Mouse (Mus musculus): Measurements from ENCODE around the gene Slc37a3. TPM values are rescaled to one million over a fixed set of nuclear protein-coding genes. Genes with fewer than 3 reads are reported as not detected.
A peak's percentile ranks its signal among the peaks of the same experiment; 100 is the strongest.
"Not testable (repeated sequence)": the region's sequence is repeated elsewhere in the genome, so short reads cannot be mapped to it uniquely, and the experiment has no call there.

The Slc37a3 gene
- polyA plus RNA-seq, 1 experiment from 2014 or later: 57.3 TPM

- DNase-seq (ENCODE audit: low spot score): peak; percentile 17
- peak overlapping the region; percentile 21; the same call in 1 of the 2 replicates for H3K27ac ChIP-seq (replicated peaks; ENCODE audit: low read depth, low read length)
These were observed 4.0 kb downstream of the Slc37a3 start for GRCm38 (mm10) chr6:39373301-39373955.

GRCm38 (mm10) chr6:39372727-39373126 is 4.7 kb downstream of the Slc37a3 start:
- ATAC-seq (ENCODE audit: low read depth): no peak
- Histone ChIP-seq H3K4me2 (ENCODE audit: low read depth, low read length) (no peak overlapping the region), H3K27ac (replicated peaks; ENCODE audit: low read depth, low read length) (peak overlapping the region; percentile 44), H3K27me3 (replicated peaks; ENCODE audit: control insufficient read depth, insufficient read depth, low read length) (no peaks in the 10 kb centered on the region), H3K4me1 (ENCODE audit: control insufficient read depth, insufficient read depth, low read length) (peaks cover 18% of the 10 kb centered on the region), H3K9me3 (ENCODE audit: control insufficient read depth, low read length) (no peaks in the 10 kb centered on the region), H3K4me3 (ENCODE audit: low read depth, low read length) (no peak overlapping the region), H3K36me3 (ENCODE audit: control insufficient read depth, insufficient read depth, low read length) (peaks cover 12% of the 10 kb centered on the region), H3K9ac (ENCODE audit: low read depth, low read length) (peak overlapping the region; percentile 25; the same call in 1 of the 2 replicates)
- DNase-seq (ENCODE audit: low spot score): peak; percentile 63
- 45% methylated on average over 7 of the region's 7 CpGs for WGBS

More at GRCm38 (mm10) chr6:39373301-39373955, 4.0 kb downstream of the Slc37a3 start:
- H3K4me3 ChIP-seq (ENCODE audit: low read depth, low read length): no peak overlapping the region
- H3K36me3 ChIP-seq (ENCODE audit: control insufficient read depth, insufficient read depth, low read length): peaks cover 10% of the 10 kb centered on the region
- H3K4me2 ChIP-seq (ENCODE audit: low read depth, low read length): no peak overlapping the region
- peaks cover 18% of the 10 kb centered on the region for H3K4me1 ChIP-seq (ENCODE audit: control insufficient read depth, insufficient read depth, low read length)
- WGBS: 61% methylated on average over 4 of the region's 4 CpGs
- ATAC-seq (ENCODE audit: low read depth): no peak
- H3K9ac ChIP-seq (ENCODE audit: low read depth, low read length): 0 out of 2 replicates have a peak overlapping the region, but pooled peaks have one; percentile 25
- no peaks in the 10 kb centered on the region for H3K9me3 ChIP-seq (ENCODE audit: control insufficient read depth, low read length)
- H3K27me3 ChIP-seq (replicated peaks; ENCODE audit: control insufficient read depth, insufficient read depth, low read length): no peaks in the 10 kb centered on the region

- Histone ChIP-seq H3K4me2 (ENCODE audit: low read depth, low read length) (no peak overlapping the region), H3K27ac (replicated peaks; ENCODE audit: low read depth, low read length) (no peak overlapping the region), H3K4me3 (ENCODE audit: low read depth, low read length) (no peak overlapping the region), H3K9ac (ENCODE audit: low read depth, low read length) (no peak overlapping the region), H3K9me3 (ENCODE audit: control insufficient read depth, low read length) (no peaks in the 10 kb centered on the region), H3K27me3 (replicated peaks; ENCODE audit: control insufficient read depth, insufficient read depth, low read length) (no peaks in the 10 kb centered on the region), H3K4me1 (ENCODE audit: control insufficient read depth, insufficient read depth, low read length) (peaks cover 18% of the 10 kb centered on the region), H3K36me3 (ENCODE audit: control insufficient read depth, insufficient read depth, low read length) (peaks cover 14% of the 10 kb centered on the region)
- ATAC-seq (ENCODE audit: low read depth) (no peak), DNase-seq (ENCODE audit: low spot score) (no peak)
These were observed 5.4 kb downstream of the Slc37a3 start for GRCm38 (mm10) chr6:39372042-39372441.

- Histone ChIP-seq H3K27ac (replicated peaks; ENCODE audit: low read depth, low read length) (no peak overlapping the region), H3K4me3 (ENCODE audit: low read depth, low read length) (no peak overlapping the region), H3K4me2 (ENCODE audit: low read depth, low read length) (no peak overlapping the region), H3K9ac (ENCODE audit: low read depth, low read length) (no peak overlapping the region), H3K36me3 (ENCODE audit: control insufficient read depth, insufficient read depth, low read length) (peaks cover 34% of the 10 kb centered on the region), H3K9me3 (ENCODE audit: control insufficient read depth, low read length) (no peaks in the 10 kb centered on the region), H3K27me3 (replicated peaks; ENCODE audit: control insufficient read depth, insufficient read depth, low read length) (no peaks in the 10 kb centered on the region), H3K4me1 (ENCODE audit: control insufficient read depth, insufficient read depth, low read length) (peaks cover 11% of the 10 kb centered on the region)
- DNase-seq (ENCODE audit: low spot score) (peak; percentile 51), ATAC-seq (ENCODE audit: low read depth) (peak; percentile 68)
- 39% methylated on average over 3 of the region's 3 CpGs for WGBS
These were observed 7.8 kb downstream of the Slc37a3 start for GRCm38 (mm10) chr6:39369631-39370030.

GRCm38 (mm10) chr6:39362684-39363083 is 14.8 kb downstream of the Slc37a3 start:
- Histone ChIP-seq H3K4me2 (ENCODE audit: low read depth, low read length) (no peak overlapping the region), H3K27me3 (replicated peaks; ENCODE audit: control insufficient read depth, insufficient read depth, low read length) (no peaks in the 10 kb centered on the region), H3K27ac (replicated peaks; ENCODE audit: low read depth, low read length) (no peak overlapping the region), H3K36me3 (ENCODE audit: control insufficient read depth, insufficient read depth, low read length) (peaks cover 54% of the 10 kb centered on the region), H3K9ac (ENCODE audit: low read depth, low read length) (no peak overlapping the region), H3K9me3 (ENCODE audit: control insufficient read depth, low read length) (no peaks in the 10 kb centered on the region), H3K4me3 (ENCODE audit: low read depth, low read length) (no peak overlapping the region), H3K4me1 (ENCODE audit: control insufficient read depth, insufficient read depth, low read length) (no peaks in the 10 kb centered on the region)
- WGBS: 89% methylated on average over 2 of the region's 2 CpGs
- no peak for ATAC-seq (ENCODE audit: low read depth)
- no peak for DNase-seq (ENCODE audit: low spot score)

- 97% methylated on average over 9 of the region's 9 CpGs for WGBS
- peaks cover 59% of the 10 kb centered on the region for H3K36me3 ChIP-seq (ENCODE audit: control insufficient read depth, insufficient read depth, low read length)
- not testable (repeated sequence) for H3K27ac ChIP-seq (replicated peaks; ENCODE audit: low read depth, low read length); H3K4me2 ChIP-seq (ENCODE audit: low read depth, low read length); H3K9ac ChIP-seq (ENCODE audit: low read depth, low read length); H3K4me1 ChIP-seq (ENCODE audit: control insufficient read depth, insufficient read depth, low read length); H3K4me3 ChIP-seq (ENCODE audit: low read depth, low read length); H3K9me3 ChIP-seq (ENCODE audit: control insufficient read depth, low read length); ATAC-seq (ENCODE audit: low read depth); DNase-seq (ENCODE audit: low spot score); H3K27me3 ChIP-seq (replicated peaks; ENCODE audit: control insufficient read depth, insufficient read depth, low read length)
These were observed 18.3 kb downstream of the Slc37a3 start for GRCm38 (mm10) chr6:39359207-39359606.

- Histone ChIP-seq H3K9me3 (ENCODE audit: control insufficient read depth, low read length) (no peaks in the 10 kb centered on the region), H3K27ac (replicated peaks; ENCODE audit: low read depth, low read length) (0 out of 2 replicates have a peak overlapping the region, but pooled peaks have one; percentile 46), H3K4me1 (ENCODE audit: control insufficient read depth, insufficient read depth, low read length) (no peaks in the 10 kb centered on the region), H3K9ac (ENCODE audit: low read depth, low read length) (no peak overlapping the region), H3K36me3 (ENCODE audit: control insufficient read depth, insufficient read depth, low read length) (peaks cover 81% of the 10 kb centered on the region), H3K27me3 (replicated peaks; ENCODE audit: control insufficient read depth, insufficient read depth, low read length) (no peaks in the 10 kb centered on the region), H3K4me2 (ENCODE audit: low read depth, low read length) (no peak overlapping the region), H3K4me3 (ENCODE audit: low read depth, low read length) (no peak overlapping the region)
- 70% methylated on average over 6 of the region's 6 CpGs for WGBS
- DNase-seq (ENCODE audit: low spot score): peak; percentile 68
- 0 out of 2 replicates have a peak, but pooled peaks have one; percentile 48 for ATAC-seq (ENCODE audit: low read depth)
These were observed 28.5 kb downstream of the Slc37a3 start for GRCm38 (mm10) chr6:39348946-39349345.

- Histone ChIP-seq H3K9me3 (ENCODE audit: control insufficient read depth, low read length) (no peaks in the 10 kb centered on the region), H3K27ac (replicated peaks; ENCODE audit: low read depth, low read length) (peak overlapping the region; percentile 49), H3K27me3 (replicated peaks; ENCODE audit: control insufficient read depth, insufficient read depth, low read length) (no peaks in the 10 kb centered on the region), H3K4me1 (ENCODE audit: control insufficient read depth, insufficient read depth, low read length) (no peaks in the 10 kb centered on the region), H3K4me3 (ENCODE audit: low read depth, low read length) (no peak overlapping the region), H3K36me3 (ENCODE audit: control insufficient read depth, insufficient read depth, low read length) (peaks cover 80% of the 10 kb centered on the region), H3K4me2 (ENCODE audit: low read depth, low read length) (no peak overlapping the region), H3K9ac (ENCODE audit: low read depth, low read length) (no peak overlapping the region)
- DNase-seq (ENCODE audit: low spot score) (peak; percentile 24), ATAC-seq (ENCODE audit: low read depth) (0 out of 2 replicates have a peak, but pooled peaks have one; percentile 35)
- 34% methylated on average over 4 of the region's 4 CpGs for WGBS
These were observed 29.3 kb downstream of the Slc37a3 start for GRCm38 (mm10) chr6:39347880-39348814.

Measured in embryonic facial prominence, embryonic 14.5 days (tissue).